Mouse (Mus musculus): ENCODE data around the gene Zyg11a. TPM values are rescaled to one million over a fixed set of nuclear protein-coding genes. Genes with fewer than 3 reads are reported as not detected.
A peak's percentile ranks its signal among the peaks of the same experiment; 100 is the strongest.
"Not testable (repeated sequence)": the region's sequence is repeated elsewhere in the genome, so short reads cannot be mapped to it uniquely, and the experiment has no call there.

The Zyg11a gene
- polyA plus RNA-seq, 1 experiment from 2014 or later = not detected

- Histone ChIP-seq H3K9ac (replicated peaks; ENCODE audit: low read depth) (no peak overlapping the region), H3K9me3 (ENCODE audit: low read length) (no peaks in the 10 kb centered on the region), H3K27me3 (replicated peaks; ENCODE audit: insufficient read depth, low read length) (no peaks in the 10 kb centered on the region), H3K36me3 (ENCODE audit: insufficient read depth, low read length) (no peaks in the 10 kb centered on the region), H3K4me2 (replicated peaks; ENCODE audit: low read depth, low read length) (no peak overlapping the region), H3K4me1 (ENCODE audit: insufficient read depth, low read depth, low read length) (0 out of 2 replicates have a peak, but pooled peaks cover 2% of the 10 kb centered on the region), H3K27ac (ENCODE audit: low read length) (no peak overlapping the region), H3K4me3 (ENCODE audit: low read depth, low read length) (no peak overlapping the region)
- DNase-seq (ENCODE audit: low spot score) (no peak), ATAC-seq (no peak; the same call in 1 of the 2 replicates)
- no peak for TF ChIP-seq CTCF (IDR thresholded peaks at IDR 0.05)
- TF ChIP-seq EP300 (IDR thresholded peaks at IDR 0.05) = no peak
- 59% methylated on average over 3 of the region's 3 CpGs for WGBS
Measured at GRCm38 (mm10) chr4:108163291-108163690, 54.6 kb downstream of the Zyg11a start.

DNA sequence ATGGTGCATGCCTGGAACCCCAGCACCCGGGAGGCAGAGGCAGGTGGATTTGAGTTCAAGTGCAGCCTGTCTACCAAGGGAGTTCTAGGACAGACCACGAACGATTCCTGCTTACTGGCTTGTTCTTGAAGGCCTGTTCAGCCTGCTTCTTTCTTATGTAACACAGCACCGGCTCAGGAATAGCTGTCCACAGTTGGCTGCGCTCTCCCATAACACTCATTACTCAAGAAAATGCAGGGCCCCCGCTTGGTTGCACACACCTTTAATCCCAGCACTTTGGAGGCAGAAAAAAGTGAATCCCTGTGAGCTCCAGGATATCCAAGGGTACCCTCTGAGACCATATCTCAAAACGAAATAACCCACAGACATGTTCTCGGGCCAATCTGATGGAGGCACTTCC is 55.9 kb downstream of the Zyg11a start:
- H3K36me3 ChIP-seq (ENCODE audit: insufficient read depth, low read length) = no peaks in the 10 kb centered on the region
- H3K9ac ChIP-seq (replicated peaks; ENCODE audit: low read depth) = no peak overlapping the region
- WGBS = 88% methylated on average over 8 of the region's 8 CpGs
- H3K4me2 ChIP-seq (replicated peaks; ENCODE audit: low read depth, low read length) = no peak overlapping the region
- ATAC-seq (no peak), DNase-seq (ENCODE audit: low spot score) (no peak)
- no peak overlapping the region for H3K27ac ChIP-seq (ENCODE audit: low read length)
- TF ChIP-seq EP300 (IDR thresholded peaks at IDR 0.05) = no peak
- TF ChIP-seq CTCF (IDR thresholded peaks at IDR 0.05) = no peak
- H3K4me1 ChIP-seq (ENCODE audit: insufficient read depth, low read depth, low read length) = 0 out of 2 replicates have a peak, but pooled peaks cover 2% of the 10 kb centered on the region
- no peaks in the 10 kb centered on the region for H3K27me3 ChIP-seq (replicated peaks; ENCODE audit: insufficient read depth, low read length)
- no peaks in the 10 kb centered on the region for H3K9me3 ChIP-seq (ENCODE audit: low read length)
- H3K4me3 ChIP-seq (ENCODE audit: low read depth, low read length) = no peak overlapping the region

DNA sequence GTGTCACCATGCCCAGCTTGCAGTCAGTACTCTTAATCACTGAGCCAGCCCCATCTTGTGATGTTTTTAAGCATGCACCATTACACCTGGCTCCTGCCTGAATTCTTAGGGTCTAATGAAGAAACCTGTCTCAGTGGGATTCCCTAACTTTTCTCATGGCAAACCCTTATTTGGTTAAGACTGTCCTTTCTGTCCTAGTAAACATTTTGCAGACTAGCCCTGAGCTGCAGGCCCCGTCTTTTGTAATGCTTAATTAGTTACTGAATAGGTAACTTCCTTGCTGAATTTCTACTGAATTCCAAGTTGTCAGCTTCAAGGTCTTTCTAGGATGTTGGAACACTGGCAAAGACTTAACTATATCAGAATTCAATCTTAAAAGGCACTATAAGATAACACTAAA is 62.7 kb downstream of the Zyg11a start:
- not testable (repeated sequence) for H3K4me1 ChIP-seq (ENCODE audit: insufficient read depth, low read depth, low read length); H3K9me3 ChIP-seq (ENCODE audit: low read length); ATAC-seq; H3K27me3 ChIP-seq (replicated peaks; ENCODE audit: insufficient read depth, low read length); H3K4me2 ChIP-seq (replicated peaks; ENCODE audit: low read depth, low read length); H3K27ac ChIP-seq (ENCODE audit: low read length); H3K36me3 ChIP-seq (ENCODE audit: insufficient read depth, low read length); DNase-seq (ENCODE audit: low spot score); H3K4me3 ChIP-seq (ENCODE audit: low read depth, low read length); H3K9ac ChIP-seq (replicated peaks; ENCODE audit: low read depth)
- 79% methylated on average over 1 of the region's 1 CpGs for WGBS

GRCm38 (mm10) chr4:108145554-108145953 is 72.3 kb downstream of the Zyg11a start:
- not testable (repeated sequence) for H3K4me1 ChIP-seq (ENCODE audit: insufficient read depth, low read depth, low read length); H3K36me3 ChIP-seq (ENCODE audit: insufficient read depth, low read length); H3K4me3 ChIP-seq (ENCODE audit: low read depth, low read length); ATAC-seq; H3K9ac ChIP-seq (replicated peaks; ENCODE audit: low read depth); H3K9me3 ChIP-seq (ENCODE audit: low read length); H3K4me2 ChIP-seq (replicated peaks; ENCODE audit: low read depth, low read length); H3K27ac ChIP-seq (ENCODE audit: low read length); H3K27me3 ChIP-seq (replicated peaks; ENCODE audit: insufficient read depth, low read length); DNase-seq (ENCODE audit: low spot score)
- WGBS = 41% methylated on average over 3 of the region's 3 CpGs

GRCm38 (mm10) chr4:108144880-108145279 is 73.0 kb downstream of the Zyg11a start, which contains the start of gene Scp2:
Scp2 (minus strand) TSS chr4:108144998.
- no peaks in the 10 kb centered on the region for H3K27me3 ChIP-seq (replicated peaks; ENCODE audit: insufficient read depth, low read length)
- H3K4me2 ChIP-seq (replicated peaks; ENCODE audit: low read depth, low read length) = no peak within 1 kb of the TSS
- H3K9me3 ChIP-seq (ENCODE audit: low read length) = no peaks in the 10 kb centered on the region
- ATAC-seq = no peak
- TF ChIP-seq CTCF (IDR thresholded peaks at IDR 0.05) (no peak), EP300 (IDR thresholded peaks at IDR 0.05) (no peak)
- 76% methylated on average over 1 of the region's 1 CpGs for WGBS
- H3K36me3 ChIP-seq (ENCODE audit: insufficient read depth, low read length) = no peaks in the 10 kb centered on the region
- H3K4me1 ChIP-seq (ENCODE audit: insufficient read depth, low read depth, low read length) = no peaks in the 10 kb centered on the region
- no peak for DNase-seq (ENCODE audit: low spot score)
- no peak within 1 kb of the TSS for H3K27ac ChIP-seq (ENCODE audit: low read length)
- no peak within 1 kb of the TSS for H3K9ac ChIP-seq (replicated peaks; ENCODE audit: low read depth)
- H3K4me3 ChIP-seq (ENCODE audit: low read depth, low read length) = no peak within 1 kb of the TSS

DNA sequence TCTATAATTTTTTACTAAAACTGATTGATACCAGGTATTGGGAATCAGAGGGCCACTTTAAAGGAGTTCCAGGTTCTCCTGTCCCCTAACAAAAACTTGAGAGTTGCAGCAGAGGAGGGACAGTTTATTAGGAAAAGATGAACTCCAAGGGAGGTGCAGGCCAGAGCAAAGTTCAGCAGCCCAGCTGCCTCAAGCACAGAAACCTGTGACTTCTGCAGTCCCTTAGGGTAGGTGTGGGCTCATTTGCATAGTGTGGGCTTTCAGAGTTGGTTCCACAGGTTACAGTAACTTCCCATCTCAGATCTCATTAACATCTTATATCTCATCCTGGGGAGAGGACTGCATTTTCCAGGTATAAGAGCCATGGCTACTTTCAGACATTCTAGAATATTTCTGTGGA is 74.1 kb downstream of the Zyg11a start:
- DNase-seq (ENCODE audit: low spot score) (no peak), ATAC-seq (no peak)
- no peak overlapping the region for H3K4me3 ChIP-seq (ENCODE audit: low read depth, low read length)

GRCm38 (mm10) chr4:108143178-108143577 is 74.7 kb downstream of the Zyg11a start:
- H3K4me2 ChIP-seq (replicated peaks; ENCODE audit: low read depth, low read length); H3K27me3 ChIP-seq (replicated peaks; ENCODE audit: insufficient read depth, low read length); H3K36me3 ChIP-seq (ENCODE audit: insufficient read depth, low read length); H3K4me3 ChIP-seq (ENCODE audit: low read depth, low read length); H3K27ac ChIP-seq (ENCODE audit: low read length); H3K9ac ChIP-seq (replicated peaks; ENCODE audit: low read depth); DNase-seq (ENCODE audit: low spot score); H3K4me1 ChIP-seq (ENCODE audit: insufficient read depth, low read depth, low read length); H3K9me3 ChIP-seq (ENCODE audit: low read length); ATAC-seq: not testable (repeated sequence)
- TF ChIP-seq CTCF (IDR thresholded peaks at IDR 0.05) = 0 out of 2 replicates have a peak, but pooled peaks have one; percentile 18
- 64% methylated on average over 2 of the region's 2 CpGs for WGBS

More for the DNA sequence above, 74.1 kb downstream of the Zyg11a start:
- Histone ChIP-seq H3K4me1 (ENCODE audit: insufficient read depth, low read depth, low read length) (no peaks in the 10 kb centered on the region), H3K9me3 (ENCODE audit: low read length) (no peaks in the 10 kb centered on the region), H3K4me2 (replicated peaks; ENCODE audit: low read depth, low read length) (no peak overlapping the region), H3K27me3 (replicated peaks; ENCODE audit: insufficient read depth, low read length) (no peaks in the 10 kb centered on the region), H3K36me3 (ENCODE audit: insufficient read depth, low read length) (no peaks in the 10 kb centered on the region), H3K27ac (ENCODE audit: low read length) (no peak overlapping the region), H3K9ac (replicated peaks; ENCODE audit: low read depth) (no peak overlapping the region)
- TF ChIP-seq CTCF (IDR thresholded peaks at IDR 0.05) (no peak), EP300 (IDR thresholded peaks at IDR 0.05) (no peak)
